In the genomic region with DNA sequence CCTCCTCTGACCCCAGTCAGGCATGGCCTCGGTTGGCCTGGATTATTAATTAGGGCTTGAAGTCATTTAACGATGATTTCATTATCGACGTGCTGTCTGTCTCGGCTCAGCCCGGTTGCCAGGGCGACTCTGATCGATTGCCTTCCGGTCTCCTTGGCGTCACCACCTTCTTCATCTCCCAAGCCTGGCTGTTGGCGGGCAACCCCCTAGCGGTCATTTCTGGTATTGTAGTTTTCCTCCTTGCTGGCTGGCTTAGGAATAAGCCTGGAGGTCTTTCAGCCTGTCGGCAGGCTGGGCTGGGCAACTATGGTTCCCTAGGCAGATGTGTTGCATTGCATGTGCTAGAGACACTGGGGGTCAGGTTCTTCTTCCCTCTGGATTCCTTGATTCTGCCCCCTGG, we compare ENCODE assay signal across 7 mouse cellular contexts. TPM values are rescaled to one million over a fixed set of nuclear protein-coding genes. Genes with fewer than 3 reads are reported as not detected.
A peak's percentile ranks its signal among the peaks of the same experiment; 100 is the strongest.
DNase-seq lines count a peak whose midpoint lies in the region; ATAC-seq and TF ChIP-seq lines count a peak whose summit lies in the region.

No protein-coding gene starts in this region.

- no peak for TF ChIP-seq POLR2A in thymus, adult 2 months (IDR thresholded peaks at IDR 0.05; ENCODE audit: control insufficient read depth, extremely low read depth, insufficient read depth, low read length, poor library complexity)

- 24% methylated on average over 13 of the region's 13 CpGs for WGBS in thymus, adult 2 months
- 5% methylated on average over 13 of the region's 13 CpGs for WGBS in embryonic facial prominence, embryonic 13.5 days
- WGBS in intestine, postnatal 0 days: 8% methylated on average over 13 of the region's 13 CpGs

- H3K27ac ChIP-seq in thymus, adult 2 months (ENCODE audit: control insufficient read depth, insufficient read depth, low read length): no peak overlapping the region
- no peak overlapping the region for H3K27ac ChIP-seq in embryonic facial prominence, embryonic 13.5 days
- H3K27ac ChIP-seq in intestine, postnatal 0 days (ENCODE audit: low read depth, low read length): no peak overlapping the region

- H3K4me2 ChIP-seq in embryonic facial prominence, embryonic 13.5 days: 0 out of 2 replicates have a peak overlapping the region, but pooled peaks have one; percentile 9
- H3K4me2 ChIP-seq in intestine, postnatal 0 days (replicated peaks; ENCODE audit: low read depth): no peak overlapping the region

- no peaks in the 10 kb centered on the region for H3K4me1 ChIP-seq in thymus, adult 2 months (replicated peaks; ENCODE audit: control insufficient read depth, insufficient read depth, low read length)
- 0 out of 2 replicates have a peak, but pooled peaks cover 6% of the 10 kb centered on the region for H3K4me1 ChIP-seq in embryonic facial prominence, embryonic 13.5 days
- no peaks in the 10 kb centered on the region for H3K4me1 ChIP-seq in intestine, postnatal 0 days (replicated peaks; ENCODE audit: control insufficient read depth, insufficient read depth, low read length)

- H3K9ac ChIP-seq in embryonic facial prominence, embryonic 13.5 days: no peak overlapping the region
- no peak overlapping the region for H3K9ac ChIP-seq in intestine, postnatal 0 days (ENCODE audit: low read depth, low read length)

- peak; percentile 81; the same call in 1 of the 2 replicates for TF ChIP-seq CTCF in thymus, adult 2 months (IDR thresholded peaks at IDR 0.05; ENCODE audit: borderline replicate concordance, control insufficient read depth, extremely low read depth, insufficient read depth, low read length, poor library complexity)
- peak; percentile 81 for TF ChIP-seq CTCF in intestine, postnatal 0 days (IDR thresholded peaks at IDR 0.05; ENCODE audit: low read depth)

- H3K27me3 ChIP-seq in thymus, adult 2 months (ENCODE audit: control insufficient read depth, insufficient read depth, low read length): no peaks in the 10 kb centered on the region; the same call in 1 of the 2 replicates
- peaks cover 92% of the 10 kb centered on the region for H3K27me3 ChIP-seq in embryonic facial prominence, embryonic 13.5 days
- H3K27me3 ChIP-seq in intestine, postnatal 0 days (replicated peaks; ENCODE audit: control insufficient read depth, insufficient read depth, low read length): peaks cover 49% of the 10 kb centered on the region
- H3K27me3 ChIP-seq in splenic B cell, adult 2 months (ENCODE audit: control insufficient read depth, insufficient read depth, low read length, poor library complexity, severe bottlenecking): no peaks in the 10 kb centered on the region; the same call in 1 of the 2 replicates

- no peaks in the 10 kb centered on the region for H3K9me3 ChIP-seq in embryonic facial prominence, embryonic 13.5 days
- H3K9me3 ChIP-seq in intestine, postnatal 0 days (ENCODE audit: control insufficient read depth): no peaks in the 10 kb centered on the region

- no peaks in the 10 kb centered on the region for H3K36me3 ChIP-seq in thymus, adult 2 months (ENCODE audit: control insufficient read depth, insufficient read depth, low read length)
- no peaks in the 10 kb centered on the region for H3K36me3 ChIP-seq in embryonic facial prominence, embryonic 13.5 days
- no peaks in the 10 kb centered on the region for H3K36me3 ChIP-seq in intestine, postnatal 0 days (ENCODE audit: control insufficient read depth, insufficient read depth)
- no peaks in the 10 kb centered on the region for H3K36me3 ChIP-seq in splenic B cell, adult 2 months (ENCODE audit: control insufficient read depth, insufficient read depth, low read length, poor library complexity, severe bottlenecking)

- no peak for ATAC-seq in embryonic facial prominence, embryonic 13.5 days (ENCODE audit: insufficient number of reproducible peaks, insufficient read depth, low FRiP score, low TSS enrichment, low read depth)
- peak; percentile 19; the same call in 1 of the 2 replicates for ATAC-seq in intestine, postnatal 0 days

- no peak overlapping the region for H3K4me3 ChIP-seq in thymus, adult 2 months (ENCODE audit: control insufficient read depth, insufficient read depth, low read length)
- H3K4me3 ChIP-seq in embryonic facial prominence, embryonic 13.5 days: no peak overlapping the region
- no peak overlapping the region for H3K4me3 ChIP-seq in intestine, postnatal 0 days (ENCODE audit: low read depth, low read length)

- DNase-seq in thymus, adult 2 months: peak; percentile 46
- no peak for DNase-seq in thymus, adult 18-20 months
- DNase-seq in adrenal gland, postnatal 10 days: peak; percentile 70
- DNase-seq in lung, postnatal 4 days: peak; percentile 40 to 59
- DNase-seq in splenic B cell, adult 2 months (ENCODE audit: low read depth, low spot score): peak; percentile 65

RNA-seq across cellular contexts. Expression of a gene that starts 31.2 kb away (rescaled TPM):
- polyA plus RNA-seq in thymus, adult 2 months (2012; rRNA removed): 74.7 and 77.5 TPM in 2 replicates
- 10 to 100 TPM; 78.0 to 90.5 TPM for total RNA-seq in adrenal gland, postnatal 10 days (2021)
- polyA plus RNA-seq in embryonic facial prominence, embryonic 13.5 days (2015; fragmentation: Nextera tagmentation; extraction: Ambion mirVana): 53.4 and 62.8 TPM in 2 replicates
- polyA plus RNA-seq in intestine, postnatal 0 days (2015; fragmentation: Nextera tagmentation; extraction: Ambion mirVana): 14.2 and 14.4 TPM in 2 replicates

Comparison
In these comparisons a context has a peak if more than half of its experiments do, and no peak if none do; other contexts are left out.
1. DNase-seq: peak in thymus, adult 2 months (single experiment), adrenal gland, postnatal 10 days (single experiment), lung, postnatal 4 days (2 of 2) and splenic B cell, adult 2 months (single experiment); none in thymus, adult 18-20 months (0 of 2).